Mouse (Mus musculus): ENCODE results near the gene Olfr250. TPM values are rescaled to one million over a fixed set of nuclear protein-coding genes. Genes with fewer than 3 reads are reported as not detected.
"Not testable (repeated sequence)": the region's sequence is repeated elsewhere in the genome, so short reads cannot be mapped to it uniquely, and the experiment has no call there.

Gene Olfr250
- polyA plus RNA-seq (2014; fragmentation: Nextera tagmentation; extraction: Ambion mirVana), result not detected in 2 replicates

- Histone ChIP-seq H3K9me3 (ENCODE audit: control insufficient read depth, low read length) (no peaks in the 10 kb centered on the region), H3K4me2 (ENCODE audit: low read depth, severe bottlenecking) (no peak within 1 kb of the TSS), H3K4me3 (ENCODE audit: low read depth, low read length) (no peak within 1 kb of the TSS), H3K27ac (replicated peaks; ENCODE audit: low read depth, low read length) (no peak within 1 kb of the TSS), H3K9ac (ENCODE audit: low read length) (no peak within 1 kb of the TSS), H3K27me3 (ENCODE audit: control insufficient read depth, insufficient read depth, low read length) (no peaks in the 10 kb centered on the region), H3K4me1 (ENCODE audit: control insufficient read depth, insufficient read depth, low read length) (no peaks in the 10 kb centered on the region), H3K36me3 (ENCODE audit: control insufficient read depth, insufficient read depth, low read length) (no peaks in the 10 kb centered on the region)
- ATAC-seq (ENCODE audit: insufficient number of reproducible peaks, low FRiP score, low TSS enrichment, low read depth) (no peak), DNase-seq (ENCODE audit: low spot score) (no peak)
- WGBS, result 90% methylated on average over 2 of the region's 2 CpGs
These were observed at the start of gene Olfr250 for GRCm38 (mm10) chr9:38366596-38366995. TSS of gene Olfr250 (plus strand) at chr9:38366896.

- DNase-seq (ENCODE audit: low spot score) (no peak), ATAC-seq (ENCODE audit: insufficient number of reproducible peaks, low FRiP score, low TSS enrichment, low read depth) (no peak)
- Histone ChIP-seq H3K4me3 (ENCODE audit: low read depth, low read length) (no peak within 1 kb of the TSS), H3K4me1 (ENCODE audit: control insufficient read depth, insufficient read depth, low read length) (no peaks in the 10 kb centered on the region), H3K4me2 (ENCODE audit: low read depth, severe bottlenecking) (no peak within 1 kb of the TSS), H3K27ac (replicated peaks; ENCODE audit: low read depth, low read length) (no peak within 1 kb of the TSS), H3K36me3 (ENCODE audit: control insufficient read depth, insufficient read depth, low read length) (no peaks in the 10 kb centered on the region), H3K9me3 (ENCODE audit: control insufficient read depth, low read length) (no peaks in the 10 kb centered on the region), H3K27me3 (ENCODE audit: control insufficient read depth, insufficient read depth, low read length) (no peaks in the 10 kb centered on the region), H3K9ac (ENCODE audit: low read length) (no peak within 1 kb of the TSS)
- WGBS, result 80% methylated on average over 3 of the region's 3 CpGs
These were observed 37.9 kb upstream of the Olfr250 start, which contains the start of gene Olfr25 for GRCm38 (mm10) chr9:38328760-38329159. TSS of gene Olfr25 (plus strand) at chr9:38329060.

- WGBS, result 88% methylated on average over 4 of the region's 4 CpGs
- Histone ChIP-seq H3K4me1 (ENCODE audit: control insufficient read depth, insufficient read depth, low read length) (no peaks in the 10 kb centered on the region), H3K36me3 (ENCODE audit: control insufficient read depth, insufficient read depth, low read length) (no peaks in the 10 kb centered on the region), H3K27me3 (ENCODE audit: control insufficient read depth, insufficient read depth, low read length) (no peaks in the 10 kb centered on the region), H3K9ac (ENCODE audit: low read length) (no peak within 1 kb of the TSS), H3K27ac (replicated peaks; ENCODE audit: low read depth, low read length) (no peak within 1 kb of the TSS), H3K4me2 (ENCODE audit: low read depth, severe bottlenecking) (no peak within 1 kb of the TSS), H3K9me3 (ENCODE audit: control insufficient read depth, low read length) (no peaks in the 10 kb centered on the region), H3K4me3 (ENCODE audit: low read depth, low read length) (no peak within 1 kb of the TSS)
- DNase-seq (ENCODE audit: low spot score) (no peak), ATAC-seq (ENCODE audit: insufficient number of reproducible peaks, low FRiP score, low TSS enrichment, low read depth) (no peak)
These were observed 18.6 kb upstream of the Olfr250 start, which contains the start of gene Olfr898 for GRCm38 (mm10) chr9:38348111-38348510. TSS of gene Olfr898 (plus strand) at chr9:38348411.

GRCm38 (mm10) chr9:38376786-38377185 is 10.1 kb downstream of the Olfr250 start, which contains the start of gene Olfr251:
TSS of gene Olfr251 (plus strand) at chr9:38377086.
- Histone ChIP-seq H3K9me3 (ENCODE audit: control insufficient read depth, low read length) (no peaks in the 10 kb centered on the region), H3K4me1 (ENCODE audit: control insufficient read depth, insufficient read depth, low read length) (no peaks in the 10 kb centered on the region)
- WGBS, result 66% methylated on average over 2 of the region's 2 CpGs

GRCm38 (mm10) chr9:38401398-38401797 is 34.7 kb downstream of the Olfr250 start, which contains the start of gene Olfr147:
TSS of gene Olfr147 (plus strand) at chr9:38401698.
- H3K27ac ChIP-seq (replicated peaks; ENCODE audit: low read depth, low read length), result no peak within 1 kb of the TSS
- H3K4me3 ChIP-seq (ENCODE audit: low read depth, low read length), result no peak within 1 kb of the TSS
- ATAC-seq (ENCODE audit: insufficient number of reproducible peaks, low FRiP score, low TSS enrichment, low read depth) (no peak), DNase-seq (ENCODE audit: low spot score) (no peak)
- H3K9ac ChIP-seq (ENCODE audit: low read length), result no peak within 1 kb of the TSS
- whole genome bisulfite sequencing, result 94% methylated on average over 1 of the region's 1 CpGs
- H3K27me3 ChIP-seq (ENCODE audit: control insufficient read depth, insufficient read depth, low read length), result no peaks in the 10 kb centered on the region
- H3K9me3 ChIP-seq (ENCODE audit: control insufficient read depth, low read length), result no peaks in the 10 kb centered on the region
- H3K4me1 ChIP-seq (ENCODE audit: control insufficient read depth, insufficient read depth, low read length), result no peaks in the 10 kb centered on the region
- no peaks in the 10 kb centered on the region for H3K36me3 ChIP-seq (ENCODE audit: control insufficient read depth, insufficient read depth, low read length)
- H3K4me2 ChIP-seq (ENCODE audit: low read depth, severe bottlenecking), result no peak within 1 kb of the TSS

More at GRCm38 (mm10) chr9:38376786-38377185, 10.1 kb downstream of the Olfr250 start, which contains the start of gene Olfr251:
- no peak within 1 kb of the TSS for H3K9ac ChIP-seq (ENCODE audit: low read length)
- no peak within 1 kb of the TSS for H3K4me2 ChIP-seq (ENCODE audit: low read depth, severe bottlenecking)
- no peak for ATAC-seq (ENCODE audit: insufficient number of reproducible peaks, low FRiP score, low TSS enrichment, low read depth)
- DNase-seq (ENCODE audit: low spot score), result no peak
- H3K27ac ChIP-seq (replicated peaks; ENCODE audit: low read depth, low read length), result no peak within 1 kb of the TSS
- H3K36me3 ChIP-seq (ENCODE audit: control insufficient read depth, insufficient read depth, low read length), result no peaks in the 10 kb centered on the region
- no peaks in the 10 kb centered on the region for H3K27me3 ChIP-seq (ENCODE audit: control insufficient read depth, insufficient read depth, low read length)
- no peak within 1 kb of the TSS for H3K4me3 ChIP-seq (ENCODE audit: low read depth, low read length)

- ATAC-seq (ENCODE audit: insufficient number of reproducible peaks, low FRiP score, low TSS enrichment, low read depth); DNase-seq (ENCODE audit: low spot score); H3K9ac ChIP-seq (ENCODE audit: low read length); H3K4me3 ChIP-seq (ENCODE audit: low read depth, low read length); H3K9me3 ChIP-seq (ENCODE audit: control insufficient read depth, low read length); H3K4me1 ChIP-seq (ENCODE audit: control insufficient read depth, insufficient read depth, low read length); H3K27me3 ChIP-seq (ENCODE audit: control insufficient read depth, insufficient read depth, low read length); H3K36me3 ChIP-seq (ENCODE audit: control insufficient read depth, insufficient read depth, low read length); H3K27ac ChIP-seq (replicated peaks; ENCODE audit: low read depth, low read length); H3K4me2 ChIP-seq (ENCODE audit: low read depth, severe bottlenecking): not testable (repeated sequence)
- WGBS, result 92% methylated on average over 3 of the region's 3 CpGs
These were observed 40.8 kb downstream of the Olfr250 start for GRCm38 (mm10) chr9:38407502-38407901.

GRCm38 (mm10) chr9:38413502-38413901 is 46.8 kb downstream of the Olfr250 start:
- not testable (repeated sequence) for H3K4me1 ChIP-seq (ENCODE audit: control insufficient read depth, insufficient read depth, low read length); H3K36me3 ChIP-seq (ENCODE audit: control insufficient read depth, insufficient read depth, low read length); H3K4me3 ChIP-seq (ENCODE audit: low read depth, low read length); H3K4me2 ChIP-seq (ENCODE audit: low read depth, severe bottlenecking); H3K27ac ChIP-seq (replicated peaks; ENCODE audit: low read depth, low read length); H3K27me3 ChIP-seq (ENCODE audit: control insufficient read depth, insufficient read depth, low read length); H3K9ac ChIP-seq (ENCODE audit: low read length); H3K9me3 ChIP-seq (ENCODE audit: control insufficient read depth, low read length); ATAC-seq (ENCODE audit: insufficient number of reproducible peaks, low FRiP score, low TSS enrichment, low read depth)
- peak; percentile 63 for DNase-seq (ENCODE audit: low spot score)
- 93% methylated on average over 14 of the region's 14 CpGs for WGBS
